Mouse (Mus musculus): ENCODE measurements around the gene Gm20388. TPM values are rescaled to one million over a fixed set of nuclear protein-coding genes. Genes with fewer than 3 reads are reported as not detected.
"Not testable (repeated sequence)": the region's sequence is repeated elsewhere in the genome, so short reads cannot be mapped to it uniquely, and the experiment has no call there.

Gm20388 gene
- total RNA-seq, 2 experiments from 2014 or later, result 8.8 TPM

DNA sequence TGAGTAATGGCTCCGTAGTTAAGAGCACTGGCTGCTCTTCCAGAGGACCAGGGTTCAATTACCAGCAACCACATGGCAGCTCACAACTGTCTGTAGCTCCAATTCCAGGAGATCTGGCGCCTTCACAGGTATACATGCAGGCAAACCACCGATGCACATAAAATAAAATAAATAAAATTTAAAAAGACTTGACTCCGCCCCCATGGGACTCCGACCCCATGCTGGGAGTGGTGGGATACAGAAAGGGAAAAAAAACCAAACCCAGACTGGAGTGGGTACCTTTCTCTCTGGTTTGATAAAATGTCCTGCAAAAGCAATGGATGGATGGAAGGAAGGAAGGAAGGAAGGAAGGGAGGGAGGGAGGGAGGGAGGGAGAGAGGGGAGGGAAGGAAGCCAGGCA, 409.5 kb downstream of the Gm20388 start:
- DNase-seq (ENCODE audit: extremely low spot score in 1 of 2, low spot score in 1 of 2), result no peak

DNA sequence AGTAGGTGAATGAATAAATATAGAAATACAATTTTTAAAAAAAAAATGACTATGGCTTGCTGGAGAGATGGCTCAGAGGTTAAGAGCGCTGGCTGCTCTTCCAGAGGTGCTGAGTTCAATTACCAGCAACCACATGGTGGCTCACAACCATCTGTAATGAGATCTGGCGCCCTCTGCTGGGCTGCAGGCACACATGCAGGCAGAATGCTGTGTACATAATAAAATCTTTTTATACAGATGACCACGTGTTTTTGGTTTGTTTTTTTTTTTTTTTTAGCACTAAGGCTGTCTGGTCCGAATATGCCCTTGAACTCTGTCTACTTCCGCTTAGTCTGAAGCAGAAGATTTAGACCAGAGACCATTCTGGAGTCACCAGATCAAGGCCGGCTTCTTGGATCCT, 411.1 kb downstream of the Gm20388 start:
- DNase-seq (ENCODE audit: extremely low spot score in 1 of 2, low spot score in 1 of 2), result no peak

DNA sequence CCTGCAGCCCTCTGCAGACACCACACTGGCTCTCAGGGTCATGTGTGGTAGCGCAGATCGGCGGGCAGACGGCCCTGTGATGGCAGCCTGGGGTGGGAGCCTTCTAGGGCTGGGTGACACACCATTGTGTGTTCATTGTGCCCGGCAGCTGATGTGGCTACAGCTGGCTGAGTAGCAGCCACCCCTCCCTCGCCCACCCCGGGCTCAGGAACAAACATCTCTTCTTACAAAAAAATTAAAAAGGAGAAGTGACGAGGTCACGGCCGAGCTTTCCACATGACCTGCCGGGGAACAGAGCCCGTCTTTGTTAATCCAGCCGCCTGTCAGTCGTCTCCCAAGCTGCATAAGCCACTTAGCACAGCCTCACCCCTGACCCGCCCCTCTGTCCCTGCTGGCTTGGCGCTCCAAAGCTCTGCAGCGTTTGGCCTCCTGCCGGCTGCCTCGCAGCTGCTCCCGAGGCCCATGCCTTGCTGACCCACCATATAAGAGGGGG, 412.4 kb downstream of the Gm20388 start:
- DNase-seq (ENCODE audit: extremely low spot score in 1 of 2, low spot score in 1 of 2), result no peak

DNA sequence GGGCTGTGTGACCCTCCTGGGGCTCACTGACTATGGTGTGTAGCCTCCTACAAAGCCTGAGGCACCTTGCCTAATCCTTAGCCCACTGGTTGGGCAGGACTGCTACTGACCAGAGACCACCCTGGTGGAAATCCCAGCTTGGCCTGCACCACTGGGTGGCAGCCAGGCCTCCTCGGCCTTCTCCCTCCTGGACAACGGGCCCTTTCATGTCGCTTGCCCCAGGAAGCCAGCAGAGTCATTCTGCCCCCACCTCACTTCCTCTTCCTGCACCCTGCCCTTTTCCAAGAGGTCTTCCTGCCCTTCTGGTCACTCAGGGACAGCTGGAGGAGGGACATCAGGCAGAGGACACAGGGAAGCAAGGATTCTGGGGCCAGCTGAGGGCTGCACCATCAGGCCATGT, 413.9 kb downstream of the Gm20388 start:
- no peak for DNase-seq (ENCODE audit: extremely low spot score in 1 of 2, low spot score in 1 of 2)

DNA sequence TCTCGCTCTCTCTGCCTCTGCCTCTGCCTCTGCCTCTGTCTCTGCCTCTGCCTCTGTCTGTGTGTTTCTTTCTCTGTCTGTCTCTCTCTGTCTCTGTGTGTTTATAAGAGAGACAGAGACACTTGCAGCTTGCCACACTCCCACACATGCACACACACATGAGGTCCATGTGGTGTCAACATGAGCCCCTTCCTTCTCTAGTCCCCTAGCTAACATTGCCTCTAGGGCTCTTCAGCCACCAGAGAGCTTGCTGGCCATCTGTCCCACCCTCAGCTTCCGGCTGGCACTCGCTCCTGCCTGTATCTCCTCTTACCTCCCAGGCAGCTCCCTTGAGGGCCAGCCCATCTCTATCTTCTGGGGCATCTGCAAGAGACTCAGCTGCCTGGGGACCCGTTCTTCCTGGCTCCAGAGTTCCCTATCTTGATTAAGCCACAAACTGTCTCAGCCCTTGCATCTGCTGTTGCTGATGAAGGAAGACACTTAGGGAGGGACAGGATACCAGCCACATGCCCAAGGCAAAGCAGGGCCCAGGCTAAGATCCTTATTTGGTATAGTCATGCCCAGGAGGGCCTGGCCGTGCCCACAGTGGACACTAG, 414.6 kb downstream of the Gm20388 start:
- DNase-seq (ENCODE audit: extremely low spot score in 1 of 2, low spot score in 1 of 2), result no peak

DNA sequence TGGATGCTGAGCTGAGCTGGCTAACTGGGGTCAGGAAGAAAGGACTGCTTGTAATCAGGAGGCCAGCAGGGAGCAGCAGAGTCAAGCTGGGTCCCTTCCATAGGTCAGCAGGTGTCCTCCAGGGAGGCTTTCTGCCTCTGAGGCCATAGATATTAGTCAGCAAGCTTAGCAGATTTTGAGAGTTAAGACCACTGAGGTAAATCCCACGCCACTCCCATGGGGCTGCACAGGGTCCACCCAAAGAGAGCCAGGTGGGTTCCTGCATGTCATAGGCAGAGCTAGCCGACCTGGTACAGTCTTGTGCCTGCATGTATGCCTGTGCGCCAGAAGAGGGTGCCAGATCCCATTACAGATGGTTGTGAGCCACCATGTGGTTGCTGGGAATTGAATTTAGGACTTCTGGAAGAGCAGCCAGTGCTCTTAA, 416.5 kb downstream of the Gm20388 start:
- no peak for DNase-seq (ENCODE audit: extremely low spot score in 1 of 2, low spot score in 1 of 2)

DNA sequence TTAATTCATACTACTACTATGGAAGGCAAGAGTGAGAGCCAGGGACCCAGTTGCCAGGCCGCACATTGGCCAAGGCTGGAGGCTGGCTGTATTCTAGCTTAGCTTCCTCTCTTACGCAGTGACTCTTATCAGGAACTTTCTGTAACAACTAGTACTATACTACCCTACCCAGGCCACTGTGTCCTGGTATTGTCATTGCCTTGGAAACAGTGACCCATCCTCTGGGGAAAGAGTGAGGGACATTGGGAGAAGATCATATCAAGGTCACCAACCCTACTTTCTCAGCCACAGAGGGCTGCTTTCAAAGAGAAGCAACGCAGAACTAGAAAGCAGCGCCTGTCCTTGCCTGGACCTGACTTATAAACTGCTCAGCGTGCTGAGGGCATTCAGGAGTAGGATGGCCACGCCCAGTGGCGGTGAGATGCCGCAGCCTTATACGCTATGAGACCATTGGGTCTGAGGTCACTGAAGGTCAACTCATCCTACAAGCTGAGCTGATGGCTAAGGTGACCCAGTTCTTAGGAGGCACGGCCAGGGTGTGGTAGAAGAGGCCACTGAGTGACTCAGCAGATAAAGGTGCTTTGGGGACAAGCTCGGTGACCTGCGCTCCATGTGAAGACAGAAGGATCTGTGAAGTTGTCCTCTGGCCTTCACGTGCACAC, 417.9 kb downstream of the Gm20388 start:
- no peak for DNase-seq (ENCODE audit: extremely low spot score in 1 of 2, low spot score in 1 of 2)

DNA sequence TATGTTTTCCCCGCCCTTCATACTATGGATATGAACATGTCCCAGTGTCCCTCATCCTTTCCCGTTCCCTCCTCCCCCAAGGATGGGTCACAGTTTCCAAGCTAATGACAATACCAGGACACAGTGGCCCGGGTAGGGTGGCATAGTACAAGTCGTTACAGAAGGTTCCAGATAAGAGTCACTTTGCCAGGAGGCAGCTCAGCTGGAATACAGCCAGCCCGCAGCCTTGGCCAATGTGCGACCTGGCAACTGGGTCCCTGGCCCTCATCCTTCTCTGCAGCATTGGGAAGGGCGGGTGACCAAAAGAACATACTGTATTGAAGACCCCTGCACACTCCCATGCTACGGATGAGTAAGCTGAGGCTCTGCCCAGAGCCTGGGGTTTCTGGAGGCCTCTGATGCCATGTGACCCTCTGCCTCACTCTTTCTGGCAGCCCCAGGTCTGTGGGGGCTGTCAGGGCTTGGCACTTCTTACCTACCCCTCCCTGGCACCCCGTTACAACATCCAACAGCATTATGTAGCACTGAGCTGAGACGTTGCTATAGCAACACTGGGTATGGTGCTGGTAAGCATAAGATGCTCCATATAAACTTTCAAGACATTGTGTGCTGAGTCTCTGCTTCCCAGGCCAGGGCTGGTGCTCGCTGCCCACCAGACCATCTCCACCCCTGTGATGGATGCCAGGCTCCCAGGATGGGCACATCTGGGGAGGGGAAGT, 418.5 kb downstream of the Gm20388 start:
- DNase-seq (ENCODE audit: extremely low spot score in 1 of 2, low spot score in 1 of 2), result no peak

DNA sequence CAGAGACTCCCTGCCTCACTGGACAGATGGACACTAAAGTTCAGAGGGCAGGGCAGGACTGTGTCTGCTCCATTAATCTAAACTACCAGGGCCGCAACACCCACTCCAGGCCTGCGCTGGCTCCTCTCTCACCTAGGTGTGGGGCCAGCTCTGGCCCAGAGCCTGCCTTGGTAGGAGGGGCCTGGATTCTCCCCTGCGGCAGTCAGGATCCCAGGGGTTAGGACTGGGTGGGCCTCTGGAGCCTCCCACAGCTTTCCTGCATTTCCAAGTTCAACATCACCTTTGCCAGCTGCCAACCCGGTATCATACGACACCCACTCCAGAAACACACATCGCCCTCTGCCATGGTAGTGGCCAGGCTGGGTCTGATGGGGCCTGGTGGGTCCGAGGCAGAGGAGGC, 420.4 kb downstream of the Gm20388 start:
- DNase-seq (ENCODE audit: extremely low spot score in 1 of 2, low spot score in 1 of 2), result no peak

DNA sequence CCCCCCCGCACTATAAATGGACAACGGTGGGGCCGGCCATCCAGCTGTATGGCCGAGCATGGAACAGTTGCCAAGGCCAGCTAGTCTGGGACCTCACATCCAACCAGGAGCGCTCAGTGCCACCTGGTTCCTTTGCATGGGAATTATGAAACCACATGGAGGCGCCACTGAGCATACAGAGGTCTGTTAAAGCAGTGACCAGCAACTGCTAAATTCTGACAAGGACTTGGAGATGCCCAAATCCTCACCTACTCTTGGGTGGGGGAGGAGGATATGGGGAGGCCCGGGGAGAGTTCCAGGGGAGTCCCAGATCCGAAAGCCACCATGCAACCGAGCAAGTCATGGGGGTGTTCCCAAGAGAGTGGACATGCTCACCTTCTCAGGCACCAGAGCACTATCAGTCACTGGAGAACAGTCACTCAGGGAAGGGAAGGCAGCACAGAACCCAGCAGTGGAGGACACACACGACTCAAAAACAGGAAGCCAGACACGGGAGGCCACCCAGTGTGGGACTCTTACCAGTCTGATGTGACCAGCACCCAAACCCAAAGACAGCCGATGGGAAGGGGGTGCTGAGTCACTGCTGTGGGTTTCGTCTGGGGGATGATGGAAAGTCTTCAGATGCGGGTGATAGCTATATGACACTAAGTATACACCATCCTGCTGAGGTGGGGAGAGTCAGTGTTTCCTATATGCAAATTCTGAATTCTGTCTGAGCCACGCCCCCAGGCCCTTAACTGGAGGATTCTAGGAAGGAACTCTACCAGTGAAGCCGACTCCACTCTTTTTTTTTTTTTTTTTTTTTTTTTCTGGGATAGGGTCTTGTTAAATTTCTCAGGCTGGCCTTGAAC, 422.0 kb downstream of the Gm20388 start:
- no peak for DNase-seq (ENCODE audit: extremely low spot score in 1 of 2, low spot score in 1 of 2)

DNA sequence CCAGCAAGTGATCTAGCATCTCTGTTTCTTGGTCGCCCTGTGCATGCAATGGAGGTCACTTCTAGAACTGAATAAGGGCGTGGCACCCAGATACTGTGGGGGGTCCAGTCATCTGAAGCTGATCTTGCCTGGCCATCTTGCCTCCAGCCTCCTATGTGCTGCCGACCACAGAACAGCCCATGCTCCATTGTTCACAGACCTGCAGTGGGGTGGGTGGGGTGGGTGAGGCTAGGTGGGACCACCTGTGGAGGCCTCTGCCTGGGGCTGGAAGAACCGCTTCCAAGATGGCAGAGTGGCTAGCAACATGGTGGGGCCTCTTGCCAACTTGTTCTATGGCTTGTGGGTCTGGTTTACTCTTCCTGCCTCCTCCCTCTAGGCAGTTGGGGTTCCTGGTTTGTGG, 423.0 kb downstream of the Gm20388 start:
- no peak for DNase-seq (ENCODE audit: extremely low spot score in 1 of 2, low spot score in 1 of 2)

DNA sequence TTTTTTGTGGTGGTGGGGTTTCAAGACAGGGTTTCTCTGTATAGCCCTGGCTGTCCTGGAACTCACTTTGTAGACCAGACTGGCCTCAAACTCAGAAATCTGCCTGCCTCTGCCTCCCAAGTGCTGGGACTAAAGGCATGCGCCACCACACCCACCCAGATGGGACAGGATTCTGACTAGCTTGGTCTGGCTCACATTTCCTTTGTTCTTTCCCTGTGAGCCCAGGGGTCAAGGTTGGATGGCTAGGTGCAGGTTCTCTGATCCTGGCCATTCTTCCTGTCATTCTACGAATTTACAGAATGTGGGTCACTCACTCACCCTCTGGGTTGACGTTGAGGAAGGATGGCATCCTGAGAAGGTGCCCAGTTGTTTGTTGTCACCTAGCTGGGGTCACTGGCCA, 423.6 kb downstream of the Gm20388 start:
- not testable (repeated sequence) for DNase-seq (ENCODE audit: extremely low spot score in 1 of 2, low spot score in 1 of 2)

DNA sequence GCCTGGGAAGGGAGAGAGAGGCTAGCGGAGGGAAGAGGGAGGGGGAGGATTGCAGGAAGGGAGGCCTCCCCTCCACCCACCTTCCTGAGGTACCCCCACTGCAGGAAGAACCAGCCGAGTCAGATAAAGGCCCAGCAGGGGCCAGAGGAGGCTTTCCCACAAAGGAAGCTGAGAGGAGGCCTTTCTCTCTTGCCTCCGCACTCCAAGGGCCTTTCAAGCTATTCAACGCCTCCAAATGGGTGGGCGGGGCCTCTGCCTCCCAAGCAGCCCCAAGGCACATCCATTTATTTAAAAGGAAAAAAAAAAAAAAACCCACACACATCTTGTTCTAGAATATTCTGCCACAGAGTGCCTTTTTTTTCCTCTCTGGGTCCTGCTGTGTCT, 424.2 kb downstream of the Gm20388 start:
- DNase-seq (ENCODE audit: extremely low spot score in 1 of 2, low spot score in 1 of 2), result no peak

DNA sequence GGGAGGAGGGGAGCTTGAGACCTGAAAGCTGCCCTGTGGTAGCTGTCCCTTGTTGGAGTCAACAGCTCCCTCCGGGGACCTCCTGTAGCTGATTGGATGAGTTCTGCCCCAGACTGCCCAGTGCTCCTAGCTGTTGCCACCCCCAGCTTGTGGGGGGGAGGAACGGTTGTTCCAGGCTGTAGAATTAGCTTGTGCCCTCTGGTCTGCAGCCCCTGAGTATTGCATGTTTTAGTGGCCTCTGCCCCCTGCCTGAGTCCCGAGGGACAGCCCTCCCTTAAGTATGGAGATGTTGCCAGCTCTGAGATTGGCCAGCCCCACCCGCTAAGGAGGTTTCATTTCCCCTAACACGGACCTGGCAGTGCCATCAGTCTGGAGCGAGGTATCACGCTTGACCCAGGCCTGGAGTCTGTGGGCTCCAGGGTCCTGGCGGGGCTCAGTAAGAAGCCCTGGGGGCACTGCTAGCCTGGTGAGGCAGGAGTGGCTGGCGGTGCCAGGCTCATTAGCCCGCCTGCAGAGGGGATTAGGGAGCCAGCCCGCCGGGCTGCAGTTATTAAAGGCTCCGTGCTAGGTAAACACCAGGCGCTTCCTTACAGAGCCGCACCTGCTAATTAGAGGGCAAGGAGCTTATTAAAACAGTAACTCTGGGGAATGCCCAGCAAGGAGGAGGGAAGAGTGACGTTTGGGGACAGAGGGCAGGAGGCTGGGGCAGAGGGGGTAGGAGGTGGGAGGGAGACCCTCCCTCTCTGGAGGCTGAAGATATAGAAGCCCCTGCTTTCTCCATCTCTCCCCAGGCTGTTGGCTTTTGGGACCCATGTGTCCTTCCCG, 424.8 kb downstream of the Gm20388 start:
- no peak for DNase-seq (ENCODE audit: extremely low spot score in 1 of 2, low spot score in 1 of 2)

DNA sequence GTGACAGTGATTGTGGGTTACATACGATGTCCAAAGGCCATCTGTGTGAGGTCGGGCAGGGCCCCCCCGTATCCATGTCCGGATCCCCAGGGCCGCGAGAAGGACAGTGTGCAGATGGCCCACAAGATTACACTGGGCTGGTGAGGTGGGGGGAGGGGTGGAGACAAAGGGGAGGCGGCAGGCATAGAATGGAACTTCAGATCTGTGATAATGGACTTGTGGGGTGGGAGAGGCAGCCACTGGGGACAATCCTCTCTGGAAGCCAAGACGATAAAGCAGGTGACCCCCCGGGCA, 425.4 kb downstream of the Gm20388 start:
- DNase-seq (ENCODE audit: extremely low spot score in 1 of 2, low spot score in 1 of 2), result no peak

DNA sequence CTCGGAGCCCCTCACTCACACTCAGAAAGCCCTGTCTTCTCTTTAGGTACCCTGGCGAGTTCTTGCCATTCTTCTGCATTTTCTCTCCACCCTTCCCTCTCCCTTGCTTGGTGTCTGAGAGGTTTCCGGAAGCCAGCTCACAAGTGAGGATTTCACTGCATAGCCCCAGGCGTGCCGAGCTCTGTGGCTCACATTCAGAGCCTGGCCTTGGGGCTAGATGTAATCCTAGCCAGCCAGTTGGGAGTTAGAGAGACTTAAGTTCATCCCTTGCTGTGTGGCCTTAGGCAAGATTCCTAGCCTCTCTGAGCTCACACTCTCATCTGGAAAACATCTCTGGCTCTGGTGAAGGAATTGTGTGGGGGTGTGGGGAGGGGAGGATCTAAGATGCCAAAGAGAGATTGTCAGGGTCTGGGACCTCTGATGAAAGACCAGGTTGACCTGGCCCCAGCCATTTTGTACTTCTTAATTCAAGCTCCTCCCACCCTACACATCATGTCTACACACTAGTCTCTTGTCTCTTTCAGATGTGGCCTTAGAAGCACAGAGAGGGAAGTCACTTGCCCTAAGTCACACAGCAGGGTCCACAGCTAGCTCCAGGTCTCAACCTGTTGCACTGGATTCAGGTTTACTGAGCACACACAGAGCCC, 426.4 kb downstream of the Gm20388 start:
- no peak for DNase-seq (ENCODE audit: extremely low spot score in 1 of 2, low spot score in 1 of 2)

DNA sequence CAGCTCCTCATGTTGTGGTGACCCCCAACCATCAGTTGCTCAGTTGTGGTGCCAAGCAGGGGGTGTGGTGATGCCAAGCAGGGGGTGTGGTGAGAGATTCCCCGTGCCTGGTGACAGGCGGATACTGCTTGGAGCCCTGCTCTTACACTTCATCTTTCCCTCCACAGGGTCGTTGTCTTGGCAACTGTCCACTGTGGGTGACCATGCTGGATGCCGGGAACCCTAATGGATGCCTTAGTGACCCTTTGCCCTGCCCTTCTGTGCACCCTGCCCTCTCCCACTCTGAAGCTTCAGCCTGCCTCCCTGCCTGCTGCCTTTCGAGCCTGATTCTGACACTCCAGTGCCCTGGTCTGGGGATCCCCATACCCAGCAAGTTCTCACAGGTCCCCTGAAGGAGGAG, 427.0 kb downstream of the Gm20388 start:
- DNase-seq (ENCODE audit: extremely low spot score in 1 of 2, low spot score in 1 of 2), result no peak

DNA sequence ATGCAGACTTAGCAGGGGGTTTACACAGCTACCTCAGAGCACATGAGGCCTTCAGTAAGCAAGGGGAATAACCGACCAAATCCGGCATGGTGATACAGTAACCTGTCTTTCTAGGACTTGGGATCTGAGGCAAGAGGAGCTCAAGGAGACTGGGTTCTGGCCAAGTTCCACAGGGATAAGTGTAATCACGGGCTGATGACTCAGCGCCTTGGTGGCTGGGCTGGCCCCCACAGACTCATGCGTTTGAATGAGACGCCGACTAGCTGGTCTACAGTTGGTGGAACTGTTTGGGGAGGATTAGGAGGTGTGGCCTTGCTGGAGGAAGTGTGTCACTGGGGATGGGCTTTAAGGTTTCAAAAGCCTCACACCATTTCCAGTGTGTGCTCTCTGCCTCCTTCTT, 428.0 kb downstream of the Gm20388 start:
- no peak for DNase-seq (ENCODE audit: extremely low spot score in 1 of 2, low spot score in 1 of 2)

DNA sequence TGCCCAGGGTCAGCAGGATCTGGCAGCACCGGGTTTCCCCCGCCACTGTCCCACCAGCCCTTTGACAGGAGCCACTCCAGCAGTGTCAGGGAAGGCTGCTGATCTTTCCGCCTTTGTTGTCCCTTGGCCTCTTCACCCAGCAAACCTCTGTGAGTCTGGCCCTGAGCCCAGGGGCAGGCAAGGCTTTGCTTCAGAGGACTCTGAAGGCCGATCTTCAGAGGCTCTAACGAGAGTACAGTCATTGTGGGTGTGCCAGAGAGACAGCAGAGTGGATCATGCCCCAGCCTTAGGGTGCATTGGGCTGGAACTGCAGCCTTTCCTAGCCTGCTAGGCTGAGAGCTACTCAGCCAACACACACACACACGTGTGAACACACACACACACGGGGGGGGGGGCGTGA, 429.1 kb downstream of the Gm20388 start:
- no peak for DNase-seq (ENCODE audit: extremely low spot score in 1 of 2, low spot score in 1 of 2)

DNA sequence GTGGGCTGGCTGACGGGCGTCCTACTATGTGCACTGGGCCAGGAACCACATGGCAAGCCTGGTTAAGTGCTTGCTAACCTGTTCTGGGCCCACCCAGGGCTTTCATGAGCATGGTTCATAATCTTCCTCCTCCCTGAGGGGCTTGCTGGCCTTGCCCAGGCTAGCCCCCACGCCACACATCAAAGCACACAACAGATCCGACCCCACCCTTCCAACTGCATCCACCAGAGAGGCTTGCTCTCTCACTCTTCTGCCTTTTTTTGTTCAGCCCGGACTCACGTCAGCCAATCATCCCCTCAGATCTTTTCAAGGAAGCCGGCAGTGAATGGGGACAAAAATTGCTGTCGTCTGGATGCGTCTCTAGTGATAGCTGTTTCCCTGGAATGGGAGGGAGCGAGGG, 430.5 kb downstream of the Gm20388 start:
- DNase-seq (ENCODE audit: extremely low spot score in 1 of 2, low spot score in 1 of 2), result no peak
